Mouse (Mus musculus) hindbrain, postnatal 0 days (tissue): ENCODE results near the gene Exosc5. TPM values are rescaled to one million over a fixed set of nuclear protein-coding genes. Genes with fewer than 3 reads are reported as not detected.
A peak's percentile ranks its signal among the peaks of the same experiment; 100 is the strongest.

Experiments
- ATAC-seq: fragments of 200-750 bp; cut with Nextera tagmentation; 2 replicates; pipeline ENCODE4 v1.8.0; 2017; ENCODE audit warnings: mild to moderate bottlenecking, moderate TSS enrichment, moderate library complexity
- DNase-seq: peaks from one replicate; pipeline ENCODE4 v3.0.0-alpha.2; 2015; ENCODE audit warnings: low spot score
- H3K27ac ChIP-seq: fragments of 300-500 bp; sonication (generic); 2 replicates; pipeline ENCODE4 v1.5.1; 2014; ENCODE audit warnings: mild to moderate bottlenecking
- H3K27me3 ChIP-seq: fragments of 300-500 bp; sonication (generic); 2 replicates; pipeline ENCODE4 v1.6.1; 2014; ENCODE audit warnings: low read length, mixed read lengths; ENCODE audit not compliant: insufficient read depth
- H3K36me3 ChIP-seq: fragments of 300-500 bp; sonication (generic); 2 replicates; pipeline ENCODE4 v1.6.1; 2014; ENCODE audit warnings: low read length, mixed read lengths; ENCODE audit not compliant: insufficient read depth
- H3K4me1 ChIP-seq: fragments of 300-500 bp; sonication (generic); 2 replicates; pipeline ENCODE4 v1.6.1; 2014; ENCODE audit warnings: antibody characterized with exemption, low read length, mixed read lengths; ENCODE audit not compliant: insufficient read depth
- H3K4me2 ChIP-seq: fragments of 300-500 bp; sonication (generic); 2 replicates; pipeline ENCODE4 v1.6.1; 2014; ENCODE audit warnings: low read depth, mild to moderate bottlenecking, low read length, moderate library complexity, mixed read lengths
- H3K4me3 ChIP-seq: fragments of 300-500 bp; sonication (generic); 2 replicates; pipeline ENCODE4 v1.5.1; 2014; ENCODE audit warnings: low read length
- H3K9ac ChIP-seq: fragments of 300-500 bp; sonication (generic); replicated peaks from 2 replicates; pipeline ENCODE4 v1.6.1; 2014; ENCODE audit warnings: mild to moderate bottlenecking, low read length, moderate library complexity, mixed read lengths
- H3K9me3 ChIP-seq: fragments of 300-500 bp; sonication (generic); 2 replicates; pipeline ENCODE4 v1.6.1; 2016; ENCODE audit warnings: low read length, mixed read lengths
- CTCF ChIP-seq: IDR thresholded peaks from 2 replicates; pipeline ENCODE4 v1.5.1; 2016; ENCODE audit warnings: antibody characterized with exemption, control low read depth, low read depth
- WGBS: fragments of 180-500 bp; shearing (Covaris S2); extraction: QIAGEN DNeasy Blood & Tissue Kit; methylation state at CpG from one replicate; pipeline ENCODE4 v1.1.7; 2014; 5-methylcytosine and 5-hydroxymethylcytosine counted together
- polyA plus RNA-seq: library from polyadenylated mRNA; unstranded; fragments of >200 nt; fragmentation: Nextera tagmentation; extraction: Ambion mirVana; gene quantifications from 2 replicates; pipeline ENCODE4 v1.2.1, GENCODE M21; 2015
- total RNA-seq: library from RNA; depleted of rRNA; stranded (reverse); fragments of >200 nt; gene quantifications from 2 replicates; pipeline ENCODE4 v1.2.3, GENCODE M21; 2014

Gene Exosc5
- total and polyA plus RNA-seq, 2 experiments from 2014 or later, result 33.9 to 39.2 TPM

- ATAC-seq, result peak; percentile 44; the same call in 1 of the 2 replicates
Observed at GRCm38 (mm10) chr7:25688810-25689586, 30.0 kb downstream of the Exosc5 start.

GRCm38 (mm10) chr7:25689603-25690021 is 30.6 kb downstream of the Exosc5 start:
- DNase-seq (no peak), ATAC-seq (no peak)
- Histone ChIP-seq H3K4me3 (peak overlapping the region; percentile 45), H3K4me1 (peaks cover 11% of the 10 kb centered on the region; the same call in 1 of the 2 replicates), H3K36me3 (no peaks in the 10 kb centered on the region), H3K4me2 (peak overlapping the region; percentile 86), H3K27me3 (peaks cover 38% of the 10 kb centered on the region), H3K9me3 (no peaks in the 10 kb centered on the region), H3K9ac (peak overlapping the region; percentile 44; the same call in 1 of the 2 replicates), H3K27ac (no peak overlapping the region)
- WGBS, result 11% methylated on average over 12 of the region's 12 CpGs
- TF ChIP-seq CTCF, result no peak

More at GRCm38 (mm10) chr7:25688810-25689586, 30.0 kb downstream of the Exosc5 start:
- peak; percentile 2; the same call in 1 of the 2 replicates for TF ChIP-seq CTCF
- Histone ChIP-seq H3K4me3 (peak overlapping the region; percentile 45), H3K36me3 (no peaks in the 10 kb centered on the region), H3K27me3 (peaks cover 38% of the 10 kb centered on the region), H3K9me3 (no peaks in the 10 kb centered on the region), H3K4me1 (peaks cover 11% of the 10 kb centered on the region; the same call in 1 of the 2 replicates), H3K4me2 (peak overlapping the region; percentile 86), H3K9ac (peak overlapping the region; percentile 44), H3K27ac (peak overlapping the region; percentile 26; the same call in 1 of the 2 replicates)
- peak; percentile 25 for DNase-seq
- 1% methylated on average over 47 of the region's 52 CpGs for WGBS

- no peak overlapping the region for H3K9ac ChIP-seq
- no peak for TF ChIP-seq CTCF
- ATAC-seq (no peak), DNase-seq (no peak)
- H3K4me1 ChIP-seq, result peaks cover 11% of the 10 kb centered on the region; the same call in 1 of the 2 replicates
- no peaks in the 10 kb centered on the region for H3K36me3 ChIP-seq
- H3K27ac ChIP-seq, result no peak overlapping the region
- H3K4me3 ChIP-seq, result no peak overlapping the region
- 39% methylated on average over 5 of the region's 5 CpGs for WGBS
- peaks cover 38% of the 10 kb centered on the region for H3K27me3 ChIP-seq
- no peak overlapping the region; the same call in 1 of the 2 replicates for H3K4me2 ChIP-seq
- H3K9me3 ChIP-seq, result no peaks in the 10 kb centered on the region
Observed at GRCm38 (mm10) chr7:25690051-25690450, 31.1 kb downstream of the Exosc5 start.

GRCm38 (mm10) chr7:25694104-25694503 is 35.1 kb downstream of the Exosc5 start:
- Histone ChIP-seq H3K4me2 (no peak overlapping the region), H3K4me1 (no peaks in the 10 kb centered on the region), H3K9me3 (no peaks in the 10 kb centered on the region), H3K36me3 (no peaks in the 10 kb centered on the region), H3K4me3 (no peak overlapping the region), H3K27ac (0 out of 2 replicates have a peak overlapping the region, but pooled peaks have one; percentile 32), H3K9ac (no peak overlapping the region), H3K27me3 (peaks cover 12% of the 10 kb centered on the region)
- peak; percentile 74 for ATAC-seq
- TF ChIP-seq CTCF, result no peak
- DNase-seq, result peak; percentile 43
- 38% methylated on average over 8 of the region's 8 CpGs for WGBS

GRCm38 (mm10) chr7:25699851-25700250 is 40.9 kb downstream of the Exosc5 start:
- WGBS, result 53% methylated on average over 13 of the region's 13 CpGs
- no peak for DNase-seq

GRCm38 (mm10) chr7:25700732-25701131 is 41.8 kb downstream of the Exosc5 start:
- ATAC-seq (no peak), DNase-seq (no peak)
- Histone ChIP-seq H3K27me3 (no peaks in the 10 kb centered on the region), H3K9ac (no peak overlapping the region), H3K27ac (no peak overlapping the region), H3K4me3 (no peak overlapping the region), H3K36me3 (no peaks in the 10 kb centered on the region), H3K4me1 (0 out of 2 replicates have a peak, but pooled peaks cover 3% of the 10 kb centered on the region), H3K4me2 (no peak overlapping the region), H3K9me3 (no peaks in the 10 kb centered on the region)
- TF ChIP-seq CTCF, result 0 out of 2 replicates have a peak, but pooled peaks have one; percentile 14
- WGBS, result 75% methylated on average over 12 of the region's 12 CpGs

More at GRCm38 (mm10) chr7:25699851-25700250, 40.9 kb downstream of the Exosc5 start:
- ATAC-seq, result no peak
- Histone ChIP-seq H3K9me3 (no peaks in the 10 kb centered on the region), H3K36me3 (no peaks in the 10 kb centered on the region), H3K27me3 (no peaks in the 10 kb centered on the region), H3K9ac (no peak overlapping the region), H3K4me1 (0 out of 2 replicates have a peak, but pooled peaks cover 3% of the 10 kb centered on the region), H3K27ac (no peak overlapping the region), H3K4me3 (no peak overlapping the region), H3K4me2 (no peak overlapping the region)
- TF ChIP-seq CTCF, result no peak

GRCm38 (mm10) chr7:25702350-25702749 is 43.4 kb downstream of the Exosc5 start:
- DNase-seq, result no peak
- H3K9ac ChIP-seq, result no peak overlapping the region
- H3K4me2 ChIP-seq, result no peak overlapping the region
- no peaks in the 10 kb centered on the region for H3K27me3 ChIP-seq
- TF ChIP-seq CTCF, result peak; percentile 17; the same call in 1 of the 2 replicates
- no peaks in the 10 kb centered on the region for H3K9me3 ChIP-seq
- 0 out of 2 replicates have a peak, but pooled peaks cover 3% of the 10 kb centered on the region for H3K4me1 ChIP-seq
- WGBS, result 98% methylated on average over 2 of the region's 2 CpGs
- ATAC-seq, result no peak
- no peaks in the 10 kb centered on the region for H3K36me3 ChIP-seq
- H3K27ac ChIP-seq, result no peak overlapping the region
- no peak overlapping the region for H3K4me3 ChIP-seq
